Mouse (Mus musculus) regulatory T cell (primary cell): ENCODE data around the gene Krt88.

Experiments
- in situ Hi-C: fragments of 300-600 bp; cut with MboI, MseI; formaldehyde crosslinking; loops from one replicate; pipeline ENCODE4 v1.15.1; 2025; ENCODE audit warnings: high pct_unique_total_duplicates

The Krt88 gene

GRCm38 (mm10) chr15:101447444-101447843, at the start of gene Krt88:
TSS of gene Krt88 (plus strand) at chr15:101447744.
- in situ Hi-C loops: no loop called here

GRCm38 (mm10) chr15:101398269-101398668, 49.3 kb upstream of the Krt88 start:
- in situ Hi-C loops: no loop called here

- in situ Hi-C loops: no loop called here
Measured at GRCm38 (mm10) chr15:101410775-101411174, 36.8 kb upstream of the Krt88 start, which contains the start of gene Krt7. TSS of gene Krt7 (plus strand) at chr15:101411043.

GRCm38 (mm10) chr15:101412188-101412587, 35.4 kb upstream of the Krt88 start:
- in situ Hi-C loops: no loop called here

- in situ Hi-C loops: no loop called here
Measured at GRCm38 (mm10) chr15:101413916-101414635, 33.5 kb upstream of the Krt88 start.

- in situ Hi-C loops: no loop called here
Measured at GRCm38 (mm10) chr15:101414807-101415565, 32.6 kb upstream of the Krt88 start.

- in situ Hi-C loops: no loop called here
Measured at GRCm38 (mm10) chr15:101418950-101419349, 28.6 kb upstream of the Krt88 start.

- in situ Hi-C loops: no loop called here
Measured at GRCm38 (mm10) chr15:101420903-101421302, 26.6 kb upstream of the Krt88 start.

- in situ Hi-C loops: no loop called here
Measured at GRCm38 (mm10) chr15:101424914-101425313, 22.6 kb upstream of the Krt88 start.

GRCm38 (mm10) chr15:101436611-101437010, 10.9 kb upstream of the Krt88 start:
- in situ Hi-C loops: no loop called here

GRCm38 (mm10) chr15:101438555-101438954, 9.0 kb upstream of the Krt88 start, which contains the start of gene Krt87:
TSS of gene Krt87 (minus strand) at chr15:101438804.
- in situ Hi-C loops: no loop called here

- in situ Hi-C loops: no loop called here
Measured at GRCm38 (mm10) chr15:101440837-101441236, 6.7 kb upstream of the Krt88 start.

- in situ Hi-C loops: no loop called here
Measured at GRCm38 (mm10) chr15:101446572-101446971, 972 bp upstream of the Krt88 start.

GRCm38 (mm10) chr15:101453093-101453736, 5.7 kb downstream of the Krt88 start:
- in situ Hi-C loops: no loop called here

- in situ Hi-C loops: loop anchor here (5.0 kb wide), 1 partner anchor 38 kb away; the partner anchor contains the start of gene Krt83
Measured at GRCm38 (mm10) chr15:101454774-101455173, 7.2 kb downstream of the Krt88 start.

GRCm38 (mm10) chr15:101455292-101455691, 7.7 kb downstream of the Krt88 start:
- in situ Hi-C loops: loop anchor here (5.0 kb wide), 1 partner anchor 37 kb away; the partner anchor contains the start of gene Krt83

- in situ Hi-C loops: loop anchor here (5.0 kb wide), 1 partner anchor 36 kb away; the partner anchor contains the start of gene Krt83
Measured at GRCm38 (mm10) chr15:101455891-101456290, 8.3 kb downstream of the Krt88 start.

GRCm38 (mm10) chr15:101458361-101458930, 10.9 kb downstream of the Krt88 start:
- in situ Hi-C loops: loop anchor here (5.0 kb wide), 1 partner anchor 34 kb away; the partner anchor contains the start of gene Krt83

GRCm38 (mm10) chr15:101459283-101459682, 11.7 kb downstream of the Krt88 start:
- in situ Hi-C loops: loop anchor here (5.0 kb wide), 1 partner anchor 33 kb away; the partner anchor contains the start of gene Krt83

- in situ Hi-C loops: no loop called here
Measured at GRCm38 (mm10) chr15:101463651-101464050, 16.1 kb downstream of the Krt88 start, which contains the start of gene Krt81. TSS of gene Krt81 (minus strand) at chr15:101463751.

GRCm38 (mm10) chr15:101469093-101469492, 21.5 kb downstream of the Krt88 start:
- in situ Hi-C loops: no loop called here
